Mouse (Mus musculus) embryonic fibroblast, embryonic 13.5 days (primary cell): Measurements from ENCODE around the gene Lgals1.
"Not testable (repeated sequence)": the region's sequence is repeated elsewhere in the genome, so short reads cannot be mapped to it uniquely, and the experiment has no call there.

ENCODE experiments used
- CTCF ChIP-seq: IDR thresholded peaks from 2 replicates; pipeline ENCODE4 v1.5.1; 2011; ENCODE audit warnings: mild to moderate bottlenecking, control low read depth, low read length, moderate library complexity, borderline replicate concordance; ENCODE audit not compliant: insufficient read depth
- POLR2A ChIP-seq: IDR thresholded peaks from 2 replicates; pipeline ENCODE4 v1.6.1; 2011; ENCODE audit warnings: low read depth, mild to moderate bottlenecking, control low read depth, low read length, moderate library complexity

GRCm38 (mm10) chr15:78878792-78879516 is 47.6 kb upstream of the Lgals1 start:
- TF ChIP-seq POLR2A, CTCF: not testable (repeated sequence)
